ENCODE assay signal across 8 mouse cellular contexts in the genomic region with DNA sequence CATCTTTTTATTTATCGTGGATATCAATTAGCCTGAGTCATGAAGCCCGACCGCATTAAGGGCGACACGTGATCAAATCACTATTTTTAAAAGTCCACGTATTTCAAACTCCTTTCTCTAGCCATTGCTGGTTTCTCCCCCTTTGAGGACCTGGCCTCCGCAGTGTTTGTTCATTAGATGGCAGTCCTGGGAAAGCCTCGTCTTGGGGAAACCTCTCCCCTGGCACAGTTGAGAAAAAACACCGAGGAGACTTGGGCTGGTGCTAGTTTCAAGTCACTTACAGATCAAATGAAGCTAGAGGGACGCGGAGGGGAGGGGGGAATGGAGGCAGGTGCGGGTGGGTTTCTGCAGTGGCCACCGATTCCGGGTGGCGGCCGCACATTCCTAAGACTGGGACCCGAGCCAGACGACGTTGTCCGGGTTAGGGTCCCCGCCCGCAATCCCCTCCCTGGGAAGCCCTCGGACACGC. TPM values are rescaled to one million over a fixed set of nuclear protein-coding genes. Genes with fewer than 3 reads are reported as not detected.
DNase-seq lines count a peak whose midpoint lies in the region; ATAC-seq lines count a peak whose summit lies in the region.

No protein-coding gene starts in this region.

- peak overlapping the region; percentile 83 for H3K4me3 ChIP-seq in lung, embryonic 15.5 days
- H3K4me3 ChIP-seq in embryonic facial prominence, embryonic 10.5 days = peak overlapping the region; percentile 90
- H3K4me3 ChIP-seq in neural tube, embryonic 14.5 days (ENCODE audit: low read depth, low read length) = peak overlapping the region; percentile 73

- H3K27me3 ChIP-seq in lung, embryonic 15.5 days = no peaks in the 10 kb centered on the region
- peaks cover 23% of the 10 kb centered on the region for H3K27me3 ChIP-seq in embryonic facial prominence, embryonic 10.5 days (replicated peaks; ENCODE audit: low read depth, poor library complexity, severe bottlenecking)
- H3K27me3 ChIP-seq in neural tube, embryonic 14.5 days (ENCODE audit: control insufficient read depth, insufficient read depth, low read length) = no peaks in the 10 kb centered on the region

- H3K9me3 ChIP-seq in lung, embryonic 15.5 days = no peaks in the 10 kb centered on the region
- no peaks in the 10 kb centered on the region for H3K9me3 ChIP-seq in embryonic facial prominence, embryonic 10.5 days
- H3K9me3 ChIP-seq in neural tube, embryonic 14.5 days (ENCODE audit: control insufficient read depth, low read length) = no peaks in the 10 kb centered on the region

- WGBS in lung, embryonic 15.5 days = under 1% methylated on average over 24 of the region's 24 CpGs
- under 1% methylated on average over 23 of the region's 24 CpGs for WGBS in embryonic facial prominence, embryonic 10.5 days
- WGBS in neural tube, embryonic 14.5 days = under 1% methylated on average over 24 of the region's 24 CpGs

- peak overlapping the region; percentile 91 for H3K4me2 ChIP-seq in lung, embryonic 15.5 days
- peak overlapping the region; percentile 89 for H3K4me2 ChIP-seq in neural tube, embryonic 14.5 days (ENCODE audit: low read depth, low read length)

- no peak for DNase-seq in lung, postnatal 10 days
- no peak for DNase-seq in embryonic facial prominence, embryonic 10.5 days (ENCODE audit: low spot score)
- DNase-seq in induced T-regulatory cell, adult 2 months (ENCODE audit: low read depth) = peak; percentile 33
- DNase-seq in thymus, postnatal 36 days = no peak
- no peak for DNase-seq in retina, embryonic 14.5 days (ENCODE audit: low spot score)

- H3K4me1 ChIP-seq in lung, embryonic 15.5 days = peaks cover 17% of the 10 kb centered on the region
- peaks cover 32% of the 10 kb centered on the region for H3K4me1 ChIP-seq in embryonic facial prominence, embryonic 10.5 days
- H3K4me1 ChIP-seq in neural tube, embryonic 14.5 days (ENCODE audit: control insufficient read depth, insufficient read depth, low read length) = peaks cover 10% of the 10 kb centered on the region

- H3K36me3 ChIP-seq in lung, embryonic 15.5 days = no peaks in the 10 kb centered on the region
- H3K36me3 ChIP-seq in embryonic facial prominence, embryonic 10.5 days (replicated peaks) = no peaks in the 10 kb centered on the region
- H3K36me3 ChIP-seq in neural tube, embryonic 14.5 days (ENCODE audit: control insufficient read depth, insufficient read depth, low read length) = no peaks in the 10 kb centered on the region

- H3K9ac ChIP-seq in lung, embryonic 15.5 days = peak overlapping the region; percentile 99
- H3K9ac ChIP-seq in neural tube, embryonic 14.5 days (replicated peaks; ENCODE audit: low read depth, low read length) = peak overlapping the region; percentile 94

- H3K27ac ChIP-seq in lung, embryonic 15.5 days = peak overlapping the region; percentile 100
- H3K27ac ChIP-seq in embryonic facial prominence, embryonic 10.5 days (replicated peaks) = peak overlapping the region; percentile 99
- H3K27ac ChIP-seq in neural tube, embryonic 14.5 days (ENCODE audit: low read depth, low read length) = peak overlapping the region; percentile 99

- no peak for ATAC-seq in lung, embryonic 15.5 days (ENCODE audit: borderline replicate concordance, extremely low read depth, low FRiP score, low TSS enrichment)
- no peak for ATAC-seq in neural tube, embryonic 14.5 days (ENCODE audit: low read depth)
- ATAC-seq in inflammation-experienced regulatory T-cells, adult 6 months = no peak

RNA-seq across cellular contexts. Expression of gene Igf1r, which starts 2.2 kb away (rescaled TPM):
- polyA plus RNA-seq in lung, embryonic 15.5 days (2015; fragmentation: Nextera tagmentation; extraction: Ambion mirVana) = 18.6 and 19.6 TPM in 2 replicates
- 22.6 and 25.2 TPM in 2 replicates for polyA plus RNA-seq in embryonic facial prominence, embryonic 10.5 days (2016; fragmentation: Nextera tagmentation; extraction: Ambion mirVana)
- polyA plus RNA-seq in neural tube, embryonic 14.5 days (2014; fragmentation: Nextera tagmentation; extraction: Ambion mirVana) = 21.8 and 28.5 TPM in 2 replicates
- 10 to 100 TPM in 2 of 3 experiments, 1 to 10 TPM in 1; 2.5 to 33.9 (median 25.9) TPM for polyA plus RNA-seq in inflammation-experienced regulatory T-cells, adult 6 months (2017; shearing (Covaris generic))
